Mouse (Mus musculus) midbrain, embryonic 13.5 days (tissue): ENCODE data around the gene Cnih3. TPM values are rescaled to one million over a fixed set of nuclear protein-coding genes. Genes with fewer than 3 reads are reported as not detected.

Source experiments
- ATAC-seq: fragments of 200-750 bp; cut with Nextera tagmentation; 2 replicates; pipeline ENCODE4 v1.8.0; 2017; ENCODE audit warnings: mild to moderate bottlenecking, moderate TSS enrichment, moderate library complexity
- H3K27ac ChIP-seq: fragments of 300-500 bp; sonication (generic); 2 replicates; pipeline ENCODE4 v1.5.1; 2015; ENCODE audit warnings: inconsistent platforms, mild to moderate bottlenecking, moderate library complexity
- H3K27me3 ChIP-seq: fragments of 300-500 bp; sonication (generic); 2 replicates; pipeline ENCODE4 v1.6.1; 2015; ENCODE audit warnings: mild to moderate bottlenecking, inconsistent platforms
- H3K36me3 ChIP-seq: fragments of 300-500 bp; sonication (generic); 2 replicates; pipeline ENCODE4 v1.6.1; 2015; ENCODE audit warnings: mild to moderate bottlenecking, inconsistent platforms
- H3K4me1 ChIP-seq: fragments of 300-500 bp; sonication (generic); replicated peaks from 2 replicates; pipeline ENCODE4 v1.6.1; 2015; ENCODE audit warnings: inconsistent platforms
- H3K4me2 ChIP-seq: fragments of 300-500 bp; sonication (generic); replicated peaks from 2 replicates; pipeline ENCODE4 v1.6.1; 2015; ENCODE audit warnings: moderate library complexity, mild to moderate bottlenecking, inconsistent platforms
- H3K4me3 ChIP-seq: fragments of 300-500 bp; sonication (generic); replicated peaks from 2 replicates; pipeline ENCODE4 v1.5.1; 2015; ENCODE audit warnings: mild to moderate bottlenecking, inconsistent platforms
- H3K9ac ChIP-seq: fragments of 300-500 bp; sonication (generic); replicated peaks from 2 replicates; pipeline ENCODE4 v1.6.1; 2015; ENCODE audit warnings: mild to moderate bottlenecking, inconsistent platforms
- H3K9me3 ChIP-seq: fragments of 300-500 bp; sonication (generic); 2 replicates; pipeline ENCODE4 v1.6.1; 2016; ENCODE audit warnings: mild to moderate bottlenecking, inconsistent platforms
- WGBS: fragments of 180-500 bp; shearing (Covaris S2); methylation state at CpG from one replicate; pipeline ENCODE4 v1.1.7; 2015; 5-methylcytosine and 5-hydroxymethylcytosine counted together
- polyA plus RNA-seq: library from polyadenylated mRNA; unstranded; fragments of >200 nt; fragmentation: Nextera tagmentation; extraction: Ambion mirVana; gene quantifications from 2 replicates; pipeline ENCODE4 v1.2.1, GENCODE M21; 2015

Cnih3 gene
- polyA plus RNA-seq, 1 experiment from 2014 or later, result 3.8 TPM

GRCm38 (mm10) chr1:181445041-181445440 is 92.6 kb downstream of the Cnih3 start:
- ATAC-seq, result no peak

GRCm38 (mm10) chr1:181445630-181446257 is 93.3 kb downstream of the Cnih3 start:
- no peaks in the 10 kb centered on the region for H3K27me3 ChIP-seq
- no peaks in the 10 kb centered on the region for H3K36me3 ChIP-seq
- H3K4me3 ChIP-seq, result no peak overlapping the region
- no peak overlapping the region for H3K4me2 ChIP-seq
- no peaks in the 10 kb centered on the region for H3K4me1 ChIP-seq
- 73% methylated on average over 1 of the region's 1 CpGs for WGBS
- H3K27ac ChIP-seq, result no peak overlapping the region
- ATAC-seq, result no peak
- H3K9ac ChIP-seq, result no peak overlapping the region
- no peaks in the 10 kb centered on the region for H3K9me3 ChIP-seq

More at GRCm38 (mm10) chr1:181445041-181445440, 92.6 kb downstream of the Cnih3 start:
- H3K27me3 ChIP-seq, result no peaks in the 10 kb centered on the region
- H3K4me1 ChIP-seq, result no peaks in the 10 kb centered on the region
- H3K4me3 ChIP-seq, result no peak overlapping the region
- H3K36me3 ChIP-seq, result no peaks in the 10 kb centered on the region
- H3K9me3 ChIP-seq, result no peaks in the 10 kb centered on the region
- H3K4me2 ChIP-seq, result no peak overlapping the region
- 91% methylated on average over 5 of the region's 5 CpGs for WGBS
- H3K9ac ChIP-seq, result no peak overlapping the region
- no peak overlapping the region for H3K27ac ChIP-seq

GRCm38 (mm10) chr1:181446591-181447114 is 94.2 kb downstream of the Cnih3 start:
- H3K9ac ChIP-seq, result no peak overlapping the region
- H3K4me3 ChIP-seq, result no peak overlapping the region
- 93% methylated on average over 6 of the region's 6 CpGs for WGBS
- no peaks in the 10 kb centered on the region for H3K36me3 ChIP-seq
- H3K27me3 ChIP-seq, result no peaks in the 10 kb centered on the region
- H3K9me3 ChIP-seq, result no peaks in the 10 kb centered on the region
- H3K4me2 ChIP-seq, result no peak overlapping the region
- no peak for ATAC-seq
- H3K4me1 ChIP-seq, result no peaks in the 10 kb centered on the region
- no peak overlapping the region for H3K27ac ChIP-seq

- 90% methylated on average over 4 of the region's 4 CpGs for WGBS
- no peaks in the 10 kb centered on the region for H3K4me1 ChIP-seq
- H3K27ac ChIP-seq, result no peak overlapping the region
- no peak overlapping the region for H3K4me3 ChIP-seq
- no peaks in the 10 kb centered on the region for H3K36me3 ChIP-seq
- no peak overlapping the region for H3K9ac ChIP-seq
- no peaks in the 10 kb centered on the region for H3K27me3 ChIP-seq
- no peaks in the 10 kb centered on the region for H3K9me3 ChIP-seq
- no peak overlapping the region for H3K4me2 ChIP-seq
- ATAC-seq, result no peak
Observed at GRCm38 (mm10) chr1:181447576-181447975, 95.1 kb downstream of the Cnih3 start.

- 93% methylated on average over 7 of the region's 7 CpGs for WGBS
- H3K27ac ChIP-seq, result no peak overlapping the region
Observed at GRCm38 (mm10) chr1:181448041-181448440, 95.6 kb downstream of the Cnih3 start.

GRCm38 (mm10) chr1:181453106-181453505 is 100.7 kb downstream of the Cnih3 start:
- Histone ChIP-seq H3K36me3 (no peaks in the 10 kb centered on the region), H3K4me3 (no peak overlapping the region), H3K27ac (no peak overlapping the region), H3K27me3 (no peaks in the 10 kb centered on the region), H3K9ac (no peak overlapping the region), H3K4me2 (no peak overlapping the region), H3K4me1 (no peaks in the 10 kb centered on the region), H3K9me3 (no peaks in the 10 kb centered on the region)
- 80% methylated on average over 6 of the region's 6 CpGs for WGBS
- ATAC-seq, result no peak

More at GRCm38 (mm10) chr1:181448041-181448440, 95.6 kb downstream of the Cnih3 start:
- no peak for ATAC-seq
- Histone ChIP-seq H3K4me1 (no peaks in the 10 kb centered on the region), H3K4me2 (no peak overlapping the region), H3K9me3 (no peaks in the 10 kb centered on the region), H3K4me3 (no peak overlapping the region), H3K27me3 (no peaks in the 10 kb centered on the region), H3K9ac (no peak overlapping the region), H3K36me3 (no peaks in the 10 kb centered on the region)

- H3K36me3 ChIP-seq, result no peaks in the 10 kb centered on the region
- no peak overlapping the region for H3K9ac ChIP-seq
- ATAC-seq, result no peak
- no peak overlapping the region for H3K4me3 ChIP-seq
- no peaks in the 10 kb centered on the region for H3K4me1 ChIP-seq
- H3K9me3 ChIP-seq, result no peaks in the 10 kb centered on the region
- H3K4me2 ChIP-seq, result no peak overlapping the region
- no peak overlapping the region for H3K27ac ChIP-seq
- no peaks in the 10 kb centered on the region for H3K27me3 ChIP-seq
- WGBS, result 85% methylated on average over 7 of the region's 7 CpGs
Observed at GRCm38 (mm10) chr1:181456911-181457310, 104.5 kb downstream of the Cnih3 start.

- no peak for ATAC-seq
- no peaks in the 10 kb centered on the region for H3K4me1 ChIP-seq
- H3K4me2 ChIP-seq, result no peak overlapping the region
- no peak overlapping the region for H3K4me3 ChIP-seq
- H3K27me3 ChIP-seq, result no peaks in the 10 kb centered on the region
- H3K27ac ChIP-seq, result no peak overlapping the region
- WGBS, result 75% methylated on average over 7 of the region's 7 CpGs
- H3K9me3 ChIP-seq, result no peaks in the 10 kb centered on the region
- H3K9ac ChIP-seq, result no peak overlapping the region
- no peaks in the 10 kb centered on the region for H3K36me3 ChIP-seq
Observed at GRCm38 (mm10) chr1:181459431-181460105, 107.1 kb downstream of the Cnih3 start.

- no peak overlapping the region for H3K4me3 ChIP-seq
- no peaks in the 10 kb centered on the region for H3K36me3 ChIP-seq
- H3K4me1 ChIP-seq, result no peaks in the 10 kb centered on the region
- 85% methylated on average over 2 of the region's 2 CpGs for WGBS
- no peak for ATAC-seq
- no peaks in the 10 kb centered on the region for H3K27me3 ChIP-seq
- H3K4me2 ChIP-seq, result no peak overlapping the region
- H3K9ac ChIP-seq, result no peak overlapping the region
- H3K27ac ChIP-seq, result no peak overlapping the region
- H3K9me3 ChIP-seq, result no peaks in the 10 kb centered on the region
Observed at GRCm38 (mm10) chr1:181460283-181460682, 107.9 kb downstream of the Cnih3 start.

GRCm38 (mm10) chr1:181461484-181461883 is 109.1 kb downstream of the Cnih3 start:
- no peak overlapping the region for H3K4me2 ChIP-seq
- no peaks in the 10 kb centered on the region for H3K27me3 ChIP-seq
- H3K4me3 ChIP-seq, result no peak overlapping the region
- WGBS, result 90% methylated on average over 8 of the region's 8 CpGs
- no peaks in the 10 kb centered on the region for H3K4me1 ChIP-seq
- no peak overlapping the region for H3K9ac ChIP-seq
- H3K9me3 ChIP-seq, result no peaks in the 10 kb centered on the region
- no peak for ATAC-seq
- no peak overlapping the region for H3K27ac ChIP-seq
- no peaks in the 10 kb centered on the region for H3K36me3 ChIP-seq

GRCm38 (mm10) chr1:181462051-181462905 is 109.8 kb downstream of the Cnih3 start:
- Histone ChIP-seq H3K9me3 (no peaks in the 10 kb centered on the region), H3K36me3 (no peaks in the 10 kb centered on the region), H3K27me3 (no peaks in the 10 kb centered on the region), H3K4me1 (no peaks in the 10 kb centered on the region), H3K27ac (no peak overlapping the region), H3K9ac (no peak overlapping the region), H3K4me3 (no peak overlapping the region), H3K4me2 (no peak overlapping the region)
- no peak for ATAC-seq
- 61% methylated on average over 7 of the region's 8 CpGs for WGBS

- no peaks in the 10 kb centered on the region for H3K36me3 ChIP-seq
- H3K4me3 ChIP-seq, result no peak overlapping the region
- H3K27ac ChIP-seq, result no peak overlapping the region
- H3K4me1 ChIP-seq, result no peaks in the 10 kb centered on the region
- H3K9me3 ChIP-seq, result no peaks in the 10 kb centered on the region
- H3K27me3 ChIP-seq, result no peaks in the 10 kb centered on the region
- no peak overlapping the region for H3K9ac ChIP-seq
- no peak overlapping the region for H3K4me2 ChIP-seq
- no peak for ATAC-seq
- 79% methylated on average over 6 of the region's 6 CpGs for WGBS
Observed at GRCm38 (mm10) chr1:181462906-181463179, 110.4 kb downstream of the Cnih3 start.
